Mouse (Mus musculus) erythroid progenitor cell, adult 5-6 weeks (primary cell): ENCODE measurements around the gene Creb1. TPM values are rescaled to one million over a fixed set of nuclear protein-coding genes. Genes with fewer than 3 reads are reported as not detected.

Experiments
- ATAC-seq: replicated peaks from 2 replicates; pipeline ENCODE4 v1.8.0; 2016; ENCODE audit warnings: moderate number of reproducible peaks, mild to moderate bottlenecking, moderate TSS enrichment, inconsistent platforms; ENCODE audit not compliant: poor library complexity, low FRiP score, severe bottlenecking
- total RNA-seq, 2 experiments: library from RNA; stranded (forward) in 1 of 2; stranded (reverse) in 1 of 2; fragments of 150-400 nt in 1 of 2; fragments of 186-747, 209-891 nt in 1 of 2; gene quantifications; 2 replicates each; pipeline versions ENCODE4 v1.2.3 to v1.2.4; 2015 to 2017; ENCODE audit warnings: low replicate concordance in 2 of 2

Creb1 gene
- 50.8 and 57.8 TPM in 2 replicates for total RNA-seq (2015; ENCODE audit: low replicate concordance)
- total RNA-seq (2017; ENCODE audit: low replicate concordance): 48.3 and 61.4 TPM in 2 replicates

- ATAC-seq: peak; percentile 88
These were observed at the start of gene Creb1 for GRCm38 (mm10) chr1:64532589-64533470. TSS of gene Creb1 (plus strand) at chr1:64532645.

DNA sequence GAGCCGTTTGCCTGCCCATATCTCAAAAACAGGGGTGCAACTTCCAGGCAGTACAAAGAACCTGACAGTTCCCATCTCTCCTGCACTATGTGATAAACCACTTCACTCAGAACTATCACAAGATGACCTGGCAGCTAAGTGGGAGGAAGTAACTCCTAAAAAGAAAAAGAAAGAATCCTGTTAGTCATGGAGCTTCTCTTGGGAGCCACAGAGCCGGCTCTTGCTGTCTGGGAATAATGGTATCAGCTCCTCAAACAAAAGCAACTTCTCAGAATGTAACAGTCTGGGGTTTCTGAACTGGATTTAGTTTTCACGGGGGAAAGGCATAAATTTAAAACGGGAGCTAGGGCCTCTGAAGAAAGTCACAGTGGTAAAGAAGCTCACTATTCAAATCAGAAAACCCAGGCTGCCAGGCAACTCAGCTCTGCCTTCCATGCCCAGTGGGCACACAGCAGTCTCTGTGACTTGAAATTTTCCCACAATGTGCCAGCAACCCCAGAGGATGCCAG, 43.9 kb upstream of the Creb1 start:
- ATAC-seq: no peak

- no peak for ATAC-seq
These were observed 35.6 kb upstream of the Creb1 start for GRCm38 (mm10) chr1:64496803-64497202.

DNA sequence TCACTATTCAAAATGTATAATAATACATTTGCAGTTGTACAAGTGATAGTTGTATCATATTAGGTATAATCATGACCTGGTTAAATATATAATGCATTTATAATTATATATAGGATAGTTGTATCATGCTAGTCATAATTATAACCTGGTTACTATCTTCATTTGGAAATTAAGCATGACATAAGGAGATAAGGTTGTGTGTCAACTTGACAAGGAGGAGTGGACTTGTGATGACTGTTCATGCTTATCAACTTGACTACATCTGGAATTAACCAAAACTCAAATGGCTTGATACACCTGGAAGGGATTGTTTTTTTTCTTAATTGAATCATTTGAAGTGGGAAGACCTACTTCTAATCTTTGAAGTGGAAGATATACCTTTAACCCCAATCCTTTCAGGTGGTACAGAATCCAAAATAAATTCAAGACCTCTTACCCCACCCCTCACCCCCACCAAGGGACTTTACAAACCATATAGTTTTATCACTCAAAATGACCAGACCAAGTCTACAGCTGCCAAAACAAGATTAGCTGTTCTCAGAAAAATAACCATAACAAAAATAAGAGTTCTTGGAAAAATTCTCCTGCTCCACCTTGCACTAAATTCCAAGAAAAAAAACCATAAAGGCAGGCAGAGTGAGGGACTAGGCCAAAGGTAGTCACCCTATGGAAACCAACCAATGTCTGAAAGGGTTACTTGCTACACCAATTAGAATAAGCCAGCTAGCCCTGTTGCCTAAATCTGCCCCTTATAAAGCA, 30.9 kb upstream of the Creb1 start:
- ATAC-seq: no peak

- no peak for ATAC-seq
These were observed 23.9 kb upstream of the Creb1 start for GRCm38 (mm10) chr1:64508479-64509096.

GRCm38 (mm10) chr1:64509678-64510077, 22.8 kb upstream of the Creb1 start:
- ATAC-seq: no peak

GRCm38 (mm10) chr1:64514184-64514583, 18.3 kb upstream of the Creb1 start:
- no peak for ATAC-seq

DNA sequence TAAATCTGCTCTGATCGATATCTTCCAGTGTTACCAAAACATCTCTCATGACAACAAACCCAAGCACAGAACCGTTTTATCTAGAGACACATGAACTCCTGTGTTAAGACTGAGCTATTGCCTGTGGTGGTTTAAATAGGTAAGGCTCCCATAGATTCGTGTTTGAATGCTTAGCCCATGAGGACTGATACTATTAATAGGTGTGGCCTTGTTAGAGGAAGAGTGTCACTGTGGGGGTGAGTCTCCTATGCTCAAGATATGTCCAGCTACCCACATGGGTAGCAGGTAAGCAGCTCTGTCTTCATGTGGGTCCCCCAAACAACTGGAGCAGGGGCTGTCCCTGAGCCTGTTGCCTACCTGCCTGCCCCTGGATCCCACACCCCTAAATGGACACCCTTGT, 15.9 kb upstream of the Creb1 start:
- no peak for ATAC-seq

DNA sequence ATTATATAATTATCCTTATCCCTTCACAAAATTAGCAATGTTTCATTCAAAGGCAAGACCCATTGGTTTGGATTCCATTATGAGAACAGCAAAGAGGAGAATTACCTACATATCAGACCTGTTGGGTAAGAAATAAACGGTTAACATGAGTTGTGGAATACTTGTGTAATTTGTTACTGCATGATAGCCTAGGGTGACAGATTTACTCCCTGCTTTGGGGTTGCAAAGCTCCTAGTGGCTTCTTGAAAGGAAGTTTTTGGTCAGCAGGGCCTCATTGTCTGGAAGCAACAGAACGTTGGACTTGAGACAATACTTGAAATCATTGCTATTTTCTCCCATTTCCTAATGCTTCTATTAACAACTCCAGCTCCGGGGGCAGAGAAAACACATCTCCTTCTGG, 14.0 kb upstream of the Creb1 start:
- no peak for ATAC-seq

GRCm38 (mm10) chr1:64519345-64519744, 13.1 kb upstream of the Creb1 start:
- ATAC-seq: no peak

DNA sequence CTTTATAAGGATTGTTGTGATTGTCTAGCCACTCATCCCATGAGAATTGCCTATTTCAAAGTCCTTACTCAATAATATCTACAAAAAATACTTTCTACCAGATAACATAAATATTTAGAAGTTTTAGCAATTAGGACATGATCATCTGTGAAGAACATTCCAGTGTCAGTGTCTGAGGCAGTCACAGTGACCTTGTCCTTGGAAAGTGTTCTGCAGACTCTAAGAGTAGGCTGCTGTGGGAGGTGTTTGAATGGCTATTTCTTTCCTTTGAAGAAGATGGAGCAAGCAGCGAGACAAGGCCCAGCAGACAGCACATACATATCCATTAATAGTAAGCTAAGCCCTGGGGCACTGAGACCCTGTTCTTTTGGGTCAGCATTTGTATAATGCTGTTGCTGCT, 12.5 kb upstream of the Creb1 start:
- ATAC-seq: no peak

DNA sequence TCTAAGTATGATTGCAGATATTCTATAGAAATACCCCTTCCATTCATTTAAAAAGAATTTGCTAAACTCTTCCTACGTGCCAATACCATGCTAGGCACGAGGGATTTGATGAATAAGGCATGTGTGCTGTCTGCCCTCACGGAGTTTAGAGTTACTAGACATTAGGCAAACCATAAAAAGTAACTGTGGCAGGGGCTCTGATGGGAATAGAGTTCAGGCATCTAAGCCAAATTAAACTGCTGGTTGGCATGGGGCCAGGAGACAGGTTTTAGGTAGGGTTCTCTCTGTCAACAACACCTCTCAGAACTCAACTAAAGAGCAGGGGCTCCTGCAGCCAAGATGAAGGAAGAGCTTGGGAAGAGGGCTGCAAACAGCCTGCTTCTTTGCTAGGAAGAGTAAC, 10.7 kb upstream of the Creb1 start:
- ATAC-seq: no peak

- no peak for ATAC-seq
These were observed 9.8 kb upstream of the Creb1 start for GRCm38 (mm10) chr1:64522637-64523036.

DNA sequence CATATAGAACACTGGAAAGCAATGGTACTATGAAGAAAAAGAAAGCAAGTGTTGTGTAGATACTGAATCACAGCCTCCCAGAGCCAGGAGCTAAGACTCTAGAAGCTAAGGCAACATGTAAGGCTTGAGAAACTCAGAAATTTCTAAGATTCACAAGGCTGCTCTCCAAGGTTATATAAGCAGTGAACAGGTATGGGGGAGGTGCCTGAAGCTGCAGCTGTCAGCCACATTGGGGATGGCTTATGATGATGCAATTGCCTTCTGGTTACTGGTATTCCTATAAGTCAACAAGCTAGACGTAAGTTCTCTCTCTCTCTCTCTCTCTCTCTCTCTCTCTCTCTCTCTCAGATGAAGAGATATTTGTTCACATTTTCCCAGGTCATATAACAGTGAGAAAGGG, 9.3 kb upstream of the Creb1 start:
- ATAC-seq: no peak

GRCm38 (mm10) chr1:64524661-64525060, 7.8 kb upstream of the Creb1 start:
- 0 out of 2 replicates have a peak, but pooled peaks have one; percentile 19 for ATAC-seq

- no peak for ATAC-seq
These were observed 4.8 kb upstream of the Creb1 start for GRCm38 (mm10) chr1:64527626-64528025.

DNA sequence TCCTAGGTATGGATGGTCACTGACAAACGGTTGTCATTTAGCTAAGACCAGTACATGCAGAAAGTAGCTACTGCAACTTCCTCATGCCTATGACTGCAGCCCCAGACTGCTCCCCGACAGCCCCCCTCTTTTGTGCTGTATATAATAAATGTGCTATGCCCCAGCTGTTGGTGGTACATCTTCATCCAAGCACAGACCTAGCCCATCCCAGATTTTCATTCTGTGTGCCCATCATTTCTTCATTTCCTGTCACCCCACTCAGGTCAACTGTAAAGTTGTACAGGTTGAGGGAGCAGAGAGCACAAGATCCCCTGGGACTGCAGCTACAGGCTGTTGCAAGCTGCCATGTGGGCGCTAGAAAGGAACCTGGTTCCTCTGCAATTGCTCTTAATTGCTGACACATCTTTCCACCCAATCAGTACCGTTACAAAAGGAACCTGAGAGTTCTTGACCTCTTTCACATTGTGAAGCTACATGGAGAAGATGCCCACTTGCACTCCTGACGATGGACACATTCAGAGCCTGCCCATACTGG, 2.6 kb upstream of the Creb1 start:
- no peak for ATAC-seq

DNA sequence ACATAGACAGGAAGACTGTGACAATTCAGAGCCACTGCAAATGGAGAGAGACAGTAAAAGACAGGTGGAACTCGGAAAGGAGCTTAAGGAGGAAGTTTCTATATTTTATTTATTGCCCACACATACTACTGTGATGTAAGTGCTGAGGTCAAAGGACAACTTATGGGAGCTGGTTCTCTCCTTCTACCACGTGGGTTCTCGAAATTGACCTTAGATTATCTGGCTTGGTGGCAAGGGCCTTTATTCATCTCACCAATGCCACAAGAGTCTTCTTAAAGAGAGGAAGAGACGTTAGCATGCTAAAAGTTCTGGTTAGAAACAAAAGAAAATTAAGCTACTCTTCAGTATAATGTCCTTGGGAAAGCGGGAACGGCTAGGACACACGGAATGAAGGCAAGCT, 897 bp upstream of the Creb1 start:
- ATAC-seq: no peak

DNA sequence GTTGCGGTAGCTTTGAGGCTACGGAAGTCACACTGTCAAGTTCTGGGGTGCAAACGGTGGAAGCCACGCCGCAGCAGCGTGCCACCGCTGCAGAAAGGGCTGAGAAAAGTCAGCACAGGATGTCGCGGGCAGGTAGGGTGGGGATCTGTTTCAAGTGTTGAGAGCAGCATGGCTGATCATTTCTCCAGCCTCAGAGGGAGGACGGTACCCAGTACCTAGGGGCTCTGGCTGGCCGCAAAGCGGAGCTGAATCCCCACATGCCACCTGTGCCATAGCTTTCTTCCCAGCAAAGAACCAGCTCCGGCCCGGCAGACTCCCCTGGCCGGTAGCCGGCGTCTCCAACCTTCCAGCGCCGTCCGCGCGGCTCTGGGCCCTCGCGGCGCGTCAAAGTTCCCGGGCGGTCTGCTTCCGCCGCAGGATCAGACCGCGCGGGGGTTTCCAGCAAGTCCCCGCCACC, 350 bp upstream of the Creb1 start:
- ATAC-seq: peak; percentile 55
